Mouse (Mus musculus): Measurements from ENCODE around the gene Krtap3-2.

DNA sequence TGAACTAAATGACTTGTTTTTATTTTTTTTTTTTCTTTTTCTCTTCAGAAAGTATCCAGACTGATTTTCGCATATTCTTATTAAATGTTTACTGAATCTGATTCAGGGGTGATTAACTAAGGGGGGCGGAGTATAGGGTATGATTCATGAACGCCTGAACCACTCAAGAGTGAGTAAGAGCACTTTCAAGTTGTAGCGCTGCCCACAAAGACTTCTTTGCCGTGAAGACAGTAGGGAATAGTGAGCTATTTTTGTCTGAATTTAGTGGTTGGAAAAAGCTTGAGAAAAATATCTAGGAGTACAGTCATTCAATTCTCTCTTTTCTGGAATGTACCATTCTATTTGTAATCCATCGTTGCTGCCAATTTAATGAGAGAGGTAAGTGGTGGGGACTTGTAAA is 24.9 kb upstream of the Krtap3-2 start:
- no peak for TF ChIP-seq CTCF (IDR thresholded peaks at IDR 0.05; ENCODE audit: low read depth, low read length)
- no peak for TF ChIP-seq GATA2 (IDR thresholded peaks at IDR 0.05; ENCODE audit: borderline replicate concordance, low read depth, low read length)
- no peak for TF ChIP-seq TAL1 (conservative IDR thresholded peaks at IDR 0.05; ENCODE audit: low read depth, low read length)
- no peak for TF ChIP-seq GATA1 (IDR thresholded peaks at IDR 0.05; ENCODE audit: borderline replicate concordance, low read length)

Data from G1E (cell line).